Mouse (Mus musculus) hindbrain, embryonic 11.5 days (tissue): ENCODE data around the gene Pikfyve. TPM values are rescaled to one million over a fixed set of nuclear protein-coding genes. Genes with fewer than 3 reads are reported as not detected.
"Not testable (repeated sequence)": the region's sequence is repeated elsewhere in the genome, so short reads cannot be mapped to it uniquely, and the experiment has no call there.

Source experiments
- ATAC-seq: fragments of 200-750 bp; cut with Nextera tagmentation; 2 replicates; pipeline ENCODE4 v1.8.0; 2017; ENCODE audit warnings: mild to moderate bottlenecking, moderate TSS enrichment, moderate library complexity; ENCODE audit not compliant: low FRiP score
- DNase-seq: peaks from one replicate; pipeline ENCODE4 v3.0.0-alpha.2; 2015; ENCODE audit warnings: low spot score
- H3K27ac ChIP-seq: fragments of 300-500 bp; sonication (generic); 2 replicates; pipeline ENCODE4 v1.5.1; 2014; ENCODE audit warnings: mild to moderate bottlenecking, low read depth, low read length
- H3K27me3 ChIP-seq: fragments of 300-500 bp; sonication (generic); 2 replicates; pipeline ENCODE4 v1.6.1; 2014; ENCODE audit warnings: mild to moderate bottlenecking, low read length, moderate library complexity, mixed read lengths; ENCODE audit not compliant: control insufficient read depth, insufficient read depth
- H3K36me3 ChIP-seq: fragments of 300-500 bp; sonication (generic); 2 replicates; pipeline ENCODE4 v1.6.1; 2014; ENCODE audit warnings: mild to moderate bottlenecking, low read length, moderate library complexity, mixed read lengths; ENCODE audit not compliant: control insufficient read depth, insufficient read depth
- H3K4me1 ChIP-seq: fragments of 300-500 bp; sonication (generic); replicated peaks from 2 replicates; pipeline ENCODE4 v1.6.1; 2014; ENCODE audit warnings: low read length, mixed read lengths; ENCODE audit not compliant: control insufficient read depth, insufficient read depth
- H3K4me2 ChIP-seq: fragments of 300-500 bp; sonication (generic); replicated peaks from 2 replicates; pipeline ENCODE4 v1.6.1; 2014; ENCODE audit warnings: mild to moderate bottlenecking, low read depth, low read length
- H3K4me3 ChIP-seq: fragments of 300-500 bp; sonication (generic); 2 replicates; pipeline ENCODE4 v1.5.1; 2014; ENCODE audit warnings: low read depth, low read length
- H3K9ac ChIP-seq: fragments of 300-500 bp; sonication (generic); 2 replicates; pipeline ENCODE4 v1.6.1; 2014; ENCODE audit warnings: low read depth, low read length
- H3K9me3 ChIP-seq: fragments of 300-500 bp; sonication (generic); 2 replicates; pipeline ENCODE4 v1.6.1; 2016; ENCODE audit warnings: low read length; ENCODE audit not compliant: control insufficient read depth
- WGBS: fragments of 180-500 bp; shearing (Covaris S2); extraction: QIAGEN DNeasy Blood & Tissue Kit; methylation state at CpG from one replicate; pipeline ENCODE4 v1.1.7; 2014; 5-methylcytosine and 5-hydroxymethylcytosine counted together
- polyA plus RNA-seq: library from polyadenylated mRNA; unstranded; fragments of >200 nt; fragmentation: Nextera tagmentation; extraction: Ambion mirVana; gene quantifications from 2 replicates; pipeline ENCODE4 v1.2.1, GENCODE M21; 2014

Gene Pikfyve
- polyA plus RNA-seq, 1 experiment from 2014 or later, result 29.0 TPM

DNA sequence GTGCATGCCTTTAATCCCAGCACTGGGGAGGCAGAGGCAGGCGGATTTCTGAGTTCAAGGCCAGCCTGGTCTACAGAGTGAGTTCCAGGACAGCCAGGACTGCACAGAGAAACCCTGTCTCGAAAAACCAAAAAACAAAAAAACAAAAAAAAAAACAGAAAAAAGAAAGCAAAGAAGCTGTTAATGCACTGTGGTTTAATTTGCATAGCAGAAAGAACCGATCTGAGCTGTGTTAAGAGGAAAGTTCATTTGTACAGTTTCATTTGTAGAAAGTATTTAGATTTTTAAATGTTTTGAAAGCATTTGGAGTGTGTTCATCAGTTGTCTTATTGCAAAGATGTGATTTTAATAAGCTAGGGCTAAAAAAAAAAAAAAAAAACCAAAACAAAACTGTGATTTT, 43.3 kb downstream of the Pikfyve start:
- not testable (repeated sequence) for ATAC-seq, H3K4me3 ChIP-seq, H3K9ac ChIP-seq, H3K4me1 ChIP-seq, H3K4me2 ChIP-seq, H3K36me3 ChIP-seq, DNase-seq, H3K27me3 ChIP-seq, H3K9me3 ChIP-seq, H3K27ac ChIP-seq
- WGBS, result 98% methylated on average over 3 of the region's 3 CpGs

GRCm38 (mm10) chr1:65230566-65230965, 44.1 kb downstream of the Pikfyve start:
- DNase-seq (no peak), ATAC-seq (no peak)
- 90% methylated on average over 1 of the region's 1 CpGs for WGBS
- no peaks in the 10 kb centered on the region for H3K36me3 ChIP-seq
- H3K27ac ChIP-seq, result no peak overlapping the region
- no peak overlapping the region for H3K4me3 ChIP-seq
- H3K9me3 ChIP-seq, result no peaks in the 10 kb centered on the region
- no peaks in the 10 kb centered on the region for H3K27me3 ChIP-seq
- no peak overlapping the region for H3K9ac ChIP-seq
- no peaks in the 10 kb centered on the region for H3K4me1 ChIP-seq
- no peak overlapping the region for H3K4me2 ChIP-seq

DNA sequence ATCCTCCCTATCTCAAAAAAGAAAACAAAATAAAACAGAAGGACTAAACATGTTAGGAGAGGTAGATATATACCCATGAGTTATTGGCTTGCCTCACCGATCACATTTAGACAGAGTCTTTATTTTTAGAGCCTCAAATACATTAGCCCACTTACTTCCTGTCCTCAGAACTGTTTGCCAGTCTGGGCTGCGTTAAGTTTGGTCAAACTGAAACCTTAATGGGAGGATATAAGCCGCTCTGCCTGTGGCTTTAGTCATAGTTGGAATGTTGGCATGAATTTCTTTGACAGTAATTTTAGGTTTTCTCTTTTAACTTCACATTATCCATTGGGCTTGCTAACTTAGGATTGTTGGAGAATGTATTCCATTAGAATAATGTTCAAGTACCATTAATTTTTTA, 51.2 kb downstream of the Pikfyve start:
- Histone ChIP-seq H3K27ac (no peak overlapping the region), H3K36me3 (no peaks in the 10 kb centered on the region), H3K9me3 (no peaks in the 10 kb centered on the region), H3K27me3 (no peaks in the 10 kb centered on the region), H3K4me1 (no peaks in the 10 kb centered on the region), H3K9ac (no peak overlapping the region), H3K4me2 (no peak overlapping the region), H3K4me3 (no peak overlapping the region)
- 90% methylated on average over 3 of the region's 3 CpGs for WGBS
- ATAC-seq (no peak), DNase-seq (no peak)

- Histone ChIP-seq H3K9ac (no peak overlapping the region), H3K4me2 (no peak overlapping the region), H3K36me3 (peaks cover 3% of the 10 kb centered on the region; the same call in 1 of the 2 replicates), H3K4me1 (no peaks in the 10 kb centered on the region), H3K27me3 (no peaks in the 10 kb centered on the region), H3K4me3 (no peak overlapping the region), H3K9me3 (no peaks in the 10 kb centered on the region), H3K27ac (no peak overlapping the region)
- WGBS, result 94% methylated on average over 1 of the region's 1 CpGs
- DNase-seq, result no peak
- no peak for ATAC-seq
Measured at GRCm38 (mm10) chr1:65245637-65246036, 59.2 kb downstream of the Pikfyve start.

DNA sequence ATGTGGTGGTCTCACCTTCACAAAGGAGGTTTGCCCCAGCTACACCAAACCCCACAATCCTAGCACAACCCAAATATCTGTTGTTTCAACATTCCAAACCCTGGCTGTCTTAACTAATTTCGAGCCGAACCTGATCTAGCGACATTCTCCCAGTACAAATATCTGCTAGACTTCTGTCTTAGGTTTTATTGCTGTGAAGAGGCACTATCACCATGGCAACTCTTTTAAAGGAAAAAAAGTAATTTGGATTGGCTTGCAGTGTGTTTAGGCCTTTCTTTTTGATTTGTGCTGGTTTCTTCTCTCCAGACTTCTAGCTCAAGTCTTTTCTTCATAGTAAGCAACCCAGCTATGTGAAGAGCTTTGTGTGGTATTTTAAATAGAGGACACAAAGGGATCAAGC, 94.0 kb downstream of the Pikfyve start:
- 76% methylated on average over 3 of the region's 3 CpGs for WGBS
- Histone ChIP-seq H3K27me3 (no peaks in the 10 kb centered on the region), H3K4me3 (no peak overlapping the region), H3K9ac (no peak overlapping the region), H3K9me3 (no peaks in the 10 kb centered on the region), H3K4me1 (no peaks in the 10 kb centered on the region), H3K4me2 (no peak overlapping the region), H3K27ac (no peak overlapping the region), H3K36me3 (no peaks in the 10 kb centered on the region)
- DNase-seq (no peak), ATAC-seq (no peak)

GRCm38 (mm10) chr1:65281756-65282155, 95.3 kb downstream of the Pikfyve start, which contains the start of gene Pth2r:
Gene Pth2r (plus strand): TSS chr1:65282056.
- ATAC-seq, result no peak
- H3K9me3 ChIP-seq, result no peaks in the 10 kb centered on the region
- no peaks in the 10 kb centered on the region for H3K36me3 ChIP-seq
- no peak within 1 kb of the TSS for H3K9ac ChIP-seq
- DNase-seq, result no peak
- no peaks in the 10 kb centered on the region for H3K27me3 ChIP-seq
- 88% methylated on average over 6 of the region's 6 CpGs for WGBS
- no peak within 1 kb of the TSS for H3K27ac ChIP-seq
- no peak within 1 kb of the TSS for H3K4me3 ChIP-seq
- no peaks in the 10 kb centered on the region for H3K4me1 ChIP-seq
- H3K4me2 ChIP-seq, result no peak within 1 kb of the TSS

DNA sequence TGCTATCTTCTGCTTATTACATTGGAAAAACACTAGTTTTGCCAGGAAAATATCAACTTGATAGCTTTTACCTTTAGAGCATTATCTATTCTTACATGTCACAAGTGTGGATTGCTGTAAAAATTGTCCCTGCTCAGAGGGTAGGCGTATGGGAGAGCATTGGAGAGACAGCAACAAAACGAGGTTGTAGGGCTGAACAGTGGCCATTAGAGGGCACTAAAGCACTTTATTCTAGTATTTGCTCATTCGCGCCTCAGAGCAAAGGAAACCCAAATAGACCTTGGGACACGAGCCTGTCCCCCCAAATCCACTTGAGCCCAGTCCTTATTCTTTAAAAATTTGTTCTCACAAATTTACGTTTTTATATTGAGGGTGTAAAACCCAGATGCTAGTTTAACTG, 96.3 kb downstream of the Pikfyve start:
- Histone ChIP-seq H3K27ac (no peak overlapping the region), H3K36me3 (no peaks in the 10 kb centered on the region), H3K4me3 (no peak overlapping the region), H3K9me3 (no peaks in the 10 kb centered on the region), H3K9ac (no peak overlapping the region), H3K27me3 (no peaks in the 10 kb centered on the region), H3K4me1 (no peaks in the 10 kb centered on the region), H3K4me2 (no peak overlapping the region)
- 10% methylated on average over 6 of the region's 6 CpGs for WGBS
- ATAC-seq, result peak; percentile 57; the same call in 1 of the 2 replicates
- DNase-seq, result peak; percentile 69

- ATAC-seq (no peak), DNase-seq (no peak)
- H3K9me3 ChIP-seq, result no peaks in the 10 kb centered on the region
- H3K4me2 ChIP-seq, result no peak overlapping the region
- 66% methylated on average over 3 of the region's 3 CpGs for WGBS
- H3K27me3 ChIP-seq, result peaks cover 12% of the 10 kb centered on the region
- H3K36me3 ChIP-seq, result no peaks in the 10 kb centered on the region
- H3K9ac ChIP-seq, result no peak overlapping the region
- no peaks in the 10 kb centered on the region for H3K4me1 ChIP-seq
- H3K27ac ChIP-seq, result no peak overlapping the region
- no peak overlapping the region for H3K4me3 ChIP-seq
Measured at GRCm38 (mm10) chr1:65308476-65308875, 122.0 kb downstream of the Pikfyve start.

- Histone ChIP-seq H3K9me3 (no peaks in the 10 kb centered on the region), H3K9ac (peak overlapping the region; percentile 50; the same call in 1 of the 2 replicates), H3K4me2 (peak overlapping the region; percentile 74), H3K36me3 (no peaks in the 10 kb centered on the region), H3K27me3 (peaks cover 12% of the 10 kb centered on the region), H3K4me1 (no peaks in the 10 kb centered on the region), H3K27ac (no peak overlapping the region), H3K4me3 (peak overlapping the region; percentile 38)
- WGBS, result 2% methylated on average over 29 of the region's 29 CpGs
- peak; percentile 47; the same call in 1 of the 2 replicates for ATAC-seq
- DNase-seq, result peak; percentile 42
Measured at GRCm38 (mm10) chr1:65311214-65311933, 124.9 kb downstream of the Pikfyve start.
